In the genomic region with DNA sequence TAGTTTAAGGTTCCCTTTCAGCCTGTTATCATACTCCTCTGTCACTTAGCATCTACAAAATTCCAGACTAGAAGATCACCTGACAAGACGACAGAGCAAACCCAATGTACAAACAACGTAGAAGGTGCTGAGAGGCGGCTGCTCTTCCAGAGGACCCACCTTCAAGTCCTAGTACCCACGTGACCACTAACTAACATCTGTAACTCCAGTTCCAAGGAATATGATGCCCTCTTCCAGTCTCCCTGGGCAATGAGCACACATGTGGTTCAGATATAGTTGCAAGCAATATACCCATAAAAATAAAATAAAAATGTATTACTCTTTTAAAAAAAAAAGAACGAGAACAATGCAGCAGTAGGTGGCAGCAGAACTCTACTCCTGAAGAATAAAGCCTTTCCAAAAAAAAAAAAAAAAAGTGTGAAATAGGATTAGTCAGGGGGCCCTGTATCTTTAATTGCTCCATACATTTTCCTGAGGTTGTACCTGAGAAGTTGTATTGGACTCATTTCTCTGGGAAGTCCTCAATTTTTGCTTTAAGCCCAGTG, we compare ENCODE assay signal across 10 mouse cellular contexts. TPM values are rescaled to one million over a fixed set of nuclear protein-coding genes. Genes with fewer than 3 reads are reported as not detected.
A peak's percentile ranks its signal among the peaks of the same experiment; 100 is the strongest.
DNase-seq lines count a peak whose midpoint lies in the region; ATAC-seq lines count a peak whose summit lies in the region.
"Had no signal": no experiment of that assay in that cellular context is flagged by ENCODE, and none has a peak within 500 bp of the region (broad histone marks: within the 10 kb centered on the region; RNA-seq: fewer than 3 reads in every experiment).

No protein-coding gene starts in this region.

- H3K9ac ChIP-seq in embryonic facial prominence, embryonic 11.5 days (replicated peaks; ENCODE audit: low read length): no peak overlapping the region

- H3K4me2 ChIP-seq in embryonic facial prominence, embryonic 11.5 days (ENCODE audit: low read depth, low read length): no peak overlapping the region

- no peak overlapping the region for H3K27ac ChIP-seq in embryonic facial prominence, embryonic 11.5 days (replicated peaks; ENCODE audit: low read depth, low read length)
- H3K27ac ChIP-seq in embryonic facial prominence, embryonic 10.5 days (replicated peaks): no peak overlapping the region

- ATAC-seq in embryonic facial prominence, embryonic 11.5 days (replicated peaks; ENCODE audit: insufficient number of reproducible peaks, low FRiP score, low TSS enrichment, low read depth): no peak
- no peak for ATAC-seq in megakaryocyte, adult 5-6 weeks (ENCODE audit: poor library complexity, severe bottlenecking)

- no peaks in the 10 kb centered on the region for H3K27me3 ChIP-seq in embryonic facial prominence, embryonic 11.5 days (ENCODE audit: control insufficient read depth, insufficient read depth, low read length)
- no peaks in the 10 kb centered on the region for H3K27me3 ChIP-seq in embryonic facial prominence, embryonic 10.5 days (replicated peaks; ENCODE audit: low read depth, poor library complexity, severe bottlenecking)

- no peak overlapping the region for H3K4me3 ChIP-seq in embryonic facial prominence, embryonic 11.5 days (ENCODE audit: low read depth, low read length)
- H3K4me3 ChIP-seq in embryonic facial prominence, embryonic 10.5 days: no peak overlapping the region

- peak; percentile 45 for DNase-seq in embryonic facial prominence, embryonic 11.5 days (ENCODE audit: low spot score)
- DNase-seq in embryonic facial prominence, embryonic 10.5 days (ENCODE audit: low spot score): no peak
- DNase-seq in kidney, postnatal 4 days: peak; percentile 34 to 47
- DNase-seq in kidney, adult 18-20 months: no peak
- DNase-seq in thymus, postnatal 4 days: peak; percentile 18
- DNase-seq in thymus, postnatal 36 days: no peak
- no peak for DNase-seq in urinary bladder, postnatal 25 days (ENCODE audit: low spot score)
- DNase-seq: adrenal gland, postnatal 14 days; layer of hippocampus, postnatal 36 days had no signal

- WGBS in embryonic facial prominence, embryonic 11.5 days: 53% methylated on average over 5 of the region's 5 CpGs
- 51% methylated on average over 5 of the region's 5 CpGs for WGBS in embryonic facial prominence, embryonic 10.5 days

- no peaks in the 10 kb centered on the region for H3K36me3 ChIP-seq in embryonic facial prominence, embryonic 11.5 days (replicated peaks; ENCODE audit: control insufficient read depth, insufficient read depth, low read depth, low read length)
- peaks cover 1% of the 10 kb centered on the region; the same call in 1 of the 2 replicates for H3K36me3 ChIP-seq in embryonic facial prominence, embryonic 10.5 days (replicated peaks)

- H3K4me1 ChIP-seq in embryonic facial prominence, embryonic 11.5 days (ENCODE audit: control insufficient read depth, insufficient read depth, low read length): no peaks in the 10 kb centered on the region
- H3K4me1 ChIP-seq in embryonic facial prominence, embryonic 10.5 days: no peaks in the 10 kb centered on the region

- H3K9me3 ChIP-seq in embryonic facial prominence, embryonic 11.5 days (replicated peaks; ENCODE audit: control insufficient read depth, low read length): no peaks in the 10 kb centered on the region
- H3K9me3 ChIP-seq in embryonic facial prominence, embryonic 10.5 days: no peaks in the 10 kb centered on the region

RNA-seq across cellular contexts. Expression of gene Traf6, which starts 27.8 kb away (rescaled TPM):
- polyA plus RNA-seq in embryonic facial prominence, embryonic 11.5 days (2014; fragmentation: Nextera tagmentation; extraction: Ambion mirVana): 18.9 and 20.6 TPM in 2 replicates
- polyA plus RNA-seq in embryonic facial prominence, embryonic 10.5 days (2016; fragmentation: Nextera tagmentation; extraction: Ambion mirVana): 16.1 and 16.5 TPM in 2 replicates
- 27.7 and 30.2 TPM in 2 replicates for total RNA-seq in megakaryocyte, adult 5-6 weeks (2015)
- 14.6 and 19.4 TPM in 2 replicates for total RNA-seq in megakaryocyte, adult 5-6 weeks (2017)

RNA-seq across cellular contexts. Expression of gene B230118H07Rik, which starts 56.7 kb away (rescaled TPM):
- polyA plus RNA-seq in embryonic facial prominence, embryonic 11.5 days (2014; fragmentation: Nextera tagmentation; extraction: Ambion mirVana): 63.7 and 66.3 TPM in 2 replicates
- 47.2 and 52.1 TPM in 2 replicates for polyA plus RNA-seq in embryonic facial prominence, embryonic 10.5 days (2016; fragmentation: Nextera tagmentation; extraction: Ambion mirVana)
- 21.2 and 22.0 TPM in 2 replicates for total RNA-seq in megakaryocyte, adult 5-6 weeks (2015)
- 17.8 and 19.7 TPM in 2 replicates for total RNA-seq in megakaryocyte, adult 5-6 weeks (2017)

RNA-seq across cellular contexts. Expression of gene Rag1, which starts 56.7 kb away (rescaled TPM):
- 0.61 and 0.66 TPM in 2 replicates for polyA plus RNA-seq in embryonic facial prominence, embryonic 11.5 days (2014; fragmentation: Nextera tagmentation; extraction: Ambion mirVana)
- 0.10 and 0.11 TPM in 2 replicates for polyA plus RNA-seq in embryonic facial prominence, embryonic 10.5 days (2016; fragmentation: Nextera tagmentation; extraction: Ambion mirVana)
- 0.05 TPM in 1 of 2 replicates, not detected in the other for total RNA-seq in megakaryocyte, adult 5-6 weeks (2015)
- total RNA-seq in megakaryocyte, adult 5-6 weeks (2017): 0.04 and 0.77 TPM in 2 replicates

Comparison
In these comparisons a context has a peak if more than half of its experiments do, and no peak if none do; other contexts are left out.
1. DNase-seq: peak in embryonic facial prominence, embryonic 11.5 days (single experiment), kidney, postnatal 4 days (2 of 2) and thymus, postnatal 4 days (single experiment); none in embryonic facial prominence, embryonic 10.5 days (single experiment), kidney, adult 18-20 months (single experiment), thymus, postnatal 36 days (0 of 2) and urinary bladder, postnatal 25 days (single experiment).